Mouse (Mus musculus): ENCODE measurements around the gene Morn3. TPM values are rescaled to one million over a fixed set of nuclear protein-coding genes. Genes with fewer than 3 reads are reported as not detected.

Gene Morn3
- total RNA-seq (2021) = not detected

DNA sequence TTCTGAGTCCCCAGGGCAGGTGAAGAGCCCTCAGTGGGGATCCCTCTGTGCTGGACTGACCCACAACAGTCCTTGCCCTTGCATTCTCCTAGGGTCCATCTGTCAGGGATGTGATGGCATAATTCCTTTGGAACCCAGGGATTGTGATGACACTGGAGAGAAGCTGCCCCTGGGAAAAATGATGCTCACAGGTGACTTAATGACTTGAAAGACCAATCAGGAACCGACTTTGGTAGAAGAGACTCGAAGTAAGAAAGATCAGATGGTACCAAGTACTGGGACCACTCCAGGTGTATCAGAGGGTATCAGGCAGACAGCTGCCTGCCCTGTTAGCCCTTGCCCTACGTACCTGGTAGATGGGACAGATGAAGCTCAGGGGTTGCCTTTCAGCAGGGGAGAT is at the start of gene Morn3:
Morn3 (minus strand) TSS at position 101 of the 400 bp plus-strand sequence.
- intact Hi-C loops (cut with DNase I) = loop anchor here (5.0 kb wide), 2 partner anchors 35 to 120 kb away; no protein-coding TSS in a partner anchor

DNA sequence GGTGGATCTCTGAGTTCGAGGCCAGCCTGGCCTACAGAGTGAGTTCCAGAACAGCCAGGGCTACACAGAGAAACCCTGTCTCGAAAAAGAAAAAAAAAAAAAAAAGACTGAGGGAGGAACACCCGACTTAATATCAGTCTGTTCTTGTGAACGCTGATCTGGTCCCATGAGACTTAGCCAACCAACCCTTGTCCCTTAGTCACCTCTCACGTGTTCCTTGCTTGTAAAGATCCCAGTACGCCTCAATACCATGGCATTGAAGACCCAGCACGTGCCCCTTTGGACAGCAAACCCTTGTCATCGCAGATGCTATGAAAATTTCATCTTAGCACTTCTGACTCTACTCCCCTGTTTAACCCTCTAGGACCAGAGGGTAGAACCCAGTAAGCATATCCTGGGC is 49.5 kb upstream of the Morn3 start:
- DNase-seq (ENCODE audit: low spot score in 2 of 2) = no peak
- intact Hi-C loops (cut with DNase I) = no loop called here

More for the DNA sequence above, at the start of gene Morn3:
- DNase-seq (ENCODE audit: low spot score in 2 of 2) = no peak

- DNase-seq (ENCODE audit: low spot score in 2 of 2) = no peak
- intact Hi-C loops (cut with DNase I) = no loop called here
Measured at GRCm38 (mm10) chr5:123094238-123094991, 47.6 kb upstream of the Morn3 start.

- intact Hi-C loops (cut with DNase I) = no loop called here
- no peak for DNase-seq (ENCODE audit: low spot score in 2 of 2)
Measured at GRCm38 (mm10) chr5:123093077-123093633, 46.3 kb upstream of the Morn3 start.

- no peak for DNase-seq (ENCODE audit: low spot score in 2 of 2)
- intact Hi-C loops (cut with DNase I) = no loop called here
Measured at GRCm38 (mm10) chr5:123090560-123091306, 43.9 kb upstream of the Morn3 start.

GRCm38 (mm10) chr5:123088784-123089183 is 42.0 kb upstream of the Morn3 start:
- no peak for DNase-seq (ENCODE audit: low spot score in 2 of 2)
- intact Hi-C loops (cut with DNase I) = no loop called here

DNA sequence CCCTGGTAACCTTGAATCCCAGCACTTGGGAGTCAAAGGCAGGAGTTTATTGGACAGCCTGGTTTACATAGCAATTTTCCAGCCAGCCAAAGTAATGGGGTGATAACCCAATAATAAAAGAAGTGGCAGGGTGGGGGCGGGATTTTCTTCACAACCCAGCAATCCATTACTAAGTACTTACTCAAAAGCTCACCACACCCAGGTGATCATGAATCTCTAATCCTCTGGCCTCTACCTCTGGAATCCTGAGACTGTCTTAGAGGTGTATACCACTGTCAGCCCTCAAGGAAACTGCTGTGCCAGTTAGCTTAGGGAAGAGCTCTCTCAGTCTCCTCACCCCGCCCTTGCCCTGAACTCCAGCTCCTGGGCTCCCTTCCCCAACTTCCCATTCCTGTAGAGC is 39.7 kb upstream of the Morn3 start:
- intact Hi-C loops (cut with DNase I) = no loop called here
- no peak for DNase-seq (ENCODE audit: low spot score in 2 of 2)

DNA sequence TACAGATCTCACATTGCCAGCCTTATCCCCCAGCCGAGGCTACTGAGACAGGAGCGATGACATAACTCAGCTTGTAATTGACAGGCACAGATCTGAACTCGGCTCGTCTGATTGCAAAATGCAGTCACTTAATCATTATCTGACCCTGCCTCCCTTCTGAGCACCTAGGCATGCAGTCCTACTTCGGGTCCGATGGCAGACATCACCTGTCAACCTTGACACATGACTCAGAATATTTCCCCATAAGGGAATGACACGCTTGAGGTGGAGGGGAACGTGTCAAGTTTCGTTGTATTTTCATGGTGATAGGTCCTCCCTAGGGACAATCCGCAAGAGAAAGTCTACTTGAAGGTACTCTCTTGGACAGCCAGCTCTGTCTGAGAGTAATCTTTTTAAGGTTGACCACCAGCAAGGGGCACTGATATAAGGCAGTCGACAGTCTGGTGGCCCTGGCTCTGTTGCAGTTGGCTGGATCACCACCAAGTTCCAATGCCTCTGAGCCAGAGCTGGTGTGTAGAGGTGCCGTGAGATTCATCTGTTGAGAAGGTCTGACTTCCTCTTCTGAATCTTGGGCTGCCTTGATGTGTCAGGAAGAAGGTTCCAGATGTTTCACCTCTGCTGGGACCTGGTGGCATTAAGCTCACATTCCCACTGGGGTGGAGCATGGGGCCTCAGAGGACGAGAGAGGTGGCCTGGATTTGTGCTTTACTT is 36.7 kb upstream of the Morn3 start:
- no peak for DNase-seq (ENCODE audit: low spot score in 2 of 2)
- intact Hi-C loops (cut with DNase I) = no loop called here

DNA sequence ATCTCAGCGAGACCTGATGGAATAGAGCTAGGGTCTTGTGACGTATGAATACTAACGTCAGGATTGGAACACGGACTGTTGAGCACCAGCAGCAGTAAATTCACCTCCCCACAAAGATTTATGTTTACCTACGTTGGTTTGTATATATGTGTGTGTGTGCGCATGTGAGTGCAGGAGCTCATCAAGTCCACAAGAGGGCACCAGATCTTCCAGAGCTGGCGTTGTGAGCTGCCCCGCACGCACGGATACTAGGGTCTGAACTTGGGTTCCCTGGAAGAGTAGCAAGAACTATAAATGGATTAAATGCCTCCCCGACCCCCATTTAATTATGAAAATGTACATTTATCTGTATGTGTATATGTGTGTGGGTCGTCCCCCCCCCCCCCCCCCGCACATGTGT is 33.7 kb upstream of the Morn3 start:
- DNase-seq (ENCODE audit: low spot score in 2 of 2) = no peak
- intact Hi-C loops (cut with DNase I) = no loop called here

DNA sequence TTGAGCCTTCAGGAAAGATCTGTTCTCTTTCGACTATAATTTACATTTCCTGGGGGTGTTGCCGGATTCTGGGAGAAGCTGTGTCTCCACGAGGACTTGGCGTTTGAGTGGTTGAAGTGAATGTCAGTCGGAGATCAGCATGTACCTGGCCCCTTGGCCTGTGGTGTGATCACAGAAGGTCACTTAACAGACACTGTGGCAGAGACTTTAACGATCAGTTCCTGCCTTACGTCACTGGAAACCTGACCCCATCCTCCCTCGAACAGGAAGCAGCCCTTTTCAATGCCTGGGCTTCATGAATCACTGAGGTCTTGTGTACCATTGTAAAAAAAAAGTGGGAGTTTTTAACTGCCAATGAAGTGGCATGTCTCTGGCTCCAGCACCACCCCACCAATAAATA is 33.2 kb upstream of the Morn3 start:
- intact Hi-C loops (cut with DNase I) = no loop called here
- DNase-seq (ENCODE audit: low spot score in 2 of 2) = no peak

GRCm38 (mm10) chr5:123079568-123079967 is 32.8 kb upstream of the Morn3 start:
- no peak for DNase-seq (ENCODE audit: low spot score in 2 of 2)
- intact Hi-C loops (cut with DNase I) = no loop called here

GRCm38 (mm10) chr5:123076419-123077281 is 29.8 kb upstream of the Morn3 start:
- intact Hi-C loops (cut with DNase I) = no loop called here
- no peak for DNase-seq (ENCODE audit: low spot score in 2 of 2)

DNA sequence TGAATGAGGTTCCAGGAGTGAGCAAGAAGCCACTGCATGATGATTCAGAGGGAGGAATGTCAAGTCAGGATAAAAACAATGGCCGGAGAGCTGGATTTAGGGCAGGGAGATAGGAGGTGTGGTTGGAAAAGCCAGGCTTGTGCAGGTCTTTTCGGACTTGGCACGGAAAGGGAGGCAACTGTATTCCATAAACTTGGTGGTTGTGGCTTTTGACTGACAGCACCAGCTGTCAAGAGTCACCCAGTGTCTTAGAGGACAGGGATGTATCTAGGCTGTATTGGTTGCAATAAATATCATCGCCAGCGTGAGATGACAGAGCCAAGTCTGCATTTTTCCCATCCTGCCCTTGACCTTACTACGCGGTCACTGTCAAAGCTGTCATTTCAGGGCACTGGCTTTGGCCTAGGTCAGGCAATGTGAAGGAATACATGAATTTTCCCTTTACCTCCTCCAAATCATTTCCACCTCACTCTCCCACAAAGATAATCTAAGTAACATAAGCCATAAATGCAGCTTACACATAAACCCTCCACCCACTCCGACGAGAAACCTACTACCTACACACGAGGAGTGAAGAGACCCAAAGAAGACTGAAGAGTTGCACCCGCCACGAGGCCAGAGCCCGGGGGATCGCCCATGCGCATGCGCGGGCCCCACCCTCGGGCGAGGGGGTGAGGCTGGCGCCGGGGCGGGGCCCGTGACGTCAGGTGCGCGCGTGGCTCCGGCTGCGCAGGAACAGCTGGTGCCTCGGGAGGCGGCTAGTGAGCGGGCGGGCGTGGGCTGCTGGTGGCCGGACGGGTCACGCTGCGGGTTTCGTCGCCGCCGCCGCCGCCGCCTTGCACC is 29.0 kb upstream of the Morn3 start:
- intact Hi-C loops (cut with DNase I) = no loop called here
- peak; percentile 90 to 95 for DNase-seq (ENCODE audit: low spot score in 2 of 2)

- no peak for DNase-seq (ENCODE audit: low spot score in 2 of 2)
- intact Hi-C loops (cut with DNase I) = loop anchor here (5.0 kb wide), 1 partner anchor 64 kb away; the partner anchor contains the start of gene Rhof
Measured at GRCm38 (mm10) chr5:123068714-123069113, 21.9 kb upstream of the Morn3 start.

DNA sequence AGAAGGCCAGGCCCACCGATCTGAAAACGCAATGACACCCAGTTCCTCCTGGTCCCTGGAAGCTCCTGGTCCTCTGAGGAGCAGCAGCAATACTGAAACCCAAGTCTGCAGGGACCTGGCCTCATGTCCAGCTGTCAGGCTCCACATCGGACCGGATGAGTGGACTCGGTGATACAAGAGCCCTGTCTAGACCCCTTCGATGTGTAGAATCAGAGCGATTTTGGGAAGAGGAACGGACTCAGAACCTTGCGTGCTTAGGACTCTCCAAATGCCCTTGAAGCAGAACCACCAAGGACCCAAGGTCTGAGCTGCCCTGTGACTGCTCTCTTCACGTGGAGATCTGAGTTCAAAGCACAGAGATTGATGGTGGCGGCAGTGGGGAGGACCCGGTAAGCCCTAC is 21.3 kb upstream of the Morn3 start, which contains the start of gene Tmem120b:
Tmem120b (plus strand) TSS at position 301 of the 400 bp plus-strand sequence.
- no peak for DNase-seq (ENCODE audit: low spot score in 2 of 2)
- intact Hi-C loops (cut with DNase I) = loop anchor here (5.0 kb wide), 1 partner anchor 64 kb away; the partner anchor contains the start of gene Rhof

GRCm38 (mm10) chr5:123067395-123067995 is 20.7 kb upstream of the Morn3 start:
- no peak for DNase-seq (ENCODE audit: low spot score in 2 of 2)
- intact Hi-C loops (cut with DNase I) = loop anchor here (5.0 kb wide), 1 partner anchor 65 kb away; the partner anchor contains the start of gene Rhof

- DNase-seq (ENCODE audit: low spot score in 2 of 2) = peak; percentile 40 to 57
- intact Hi-C loops (cut with DNase I) = loop anchor here (2.0 kb wide), 2 partner anchors 53 to 107 kb away; no protein-coding TSS in a partner anchor
Measured at GRCm38 (mm10) chr5:123064207-123064606, 17.4 kb upstream of the Morn3 start.

DNA sequence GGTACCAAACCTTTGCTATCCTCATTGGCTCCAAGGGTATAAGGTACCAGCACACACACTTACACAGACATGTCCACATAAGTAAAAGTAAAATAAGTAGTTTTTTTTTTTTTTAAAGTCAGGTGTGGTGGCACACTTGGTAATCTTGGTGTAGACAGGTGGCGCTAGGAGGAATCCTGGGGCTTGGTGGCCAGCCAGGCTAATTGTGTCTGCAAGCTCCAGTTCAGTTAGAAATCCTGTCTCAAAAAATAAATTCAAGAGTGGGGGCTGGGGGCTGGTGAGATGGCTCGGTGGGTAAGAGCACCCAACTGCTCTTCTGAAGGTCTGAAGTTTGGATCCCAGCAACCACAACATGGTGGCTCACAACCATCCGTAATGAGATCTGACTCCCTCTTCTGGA is 16.3 kb upstream of the Morn3 start:
- DNase-seq (ENCODE audit: low spot score in 2 of 2) = no peak
- intact Hi-C loops (cut with DNase I) = no loop called here

Measured in left cerebral cortex, postnatal 36 days (tissue).